Mouse (Mus musculus) spleen, adult 2 months (tissue): ENCODE results near the gene 1700012B07Rik.

Experiments used
- CTCF ChIP-seq: fragments of 200-500 bp; IDR thresholded peaks from 2 replicates; pipeline ENCODE4 v1.5.1; 2011; ENCODE audit warnings: mild to moderate bottlenecking, inconsistent platforms; ENCODE audit not compliant: insufficient read depth, insufficient read length, insufficient replicate concordance; ENCODE audit errors: extremely low read depth
- POLR2A ChIP-seq: fragments of 200-500 bp; IDR thresholded peaks from 2 replicates; pipeline ENCODE4 v1.6.1; 2011; ENCODE audit warnings: low read depth, low read length, inconsistent platforms

DNA sequence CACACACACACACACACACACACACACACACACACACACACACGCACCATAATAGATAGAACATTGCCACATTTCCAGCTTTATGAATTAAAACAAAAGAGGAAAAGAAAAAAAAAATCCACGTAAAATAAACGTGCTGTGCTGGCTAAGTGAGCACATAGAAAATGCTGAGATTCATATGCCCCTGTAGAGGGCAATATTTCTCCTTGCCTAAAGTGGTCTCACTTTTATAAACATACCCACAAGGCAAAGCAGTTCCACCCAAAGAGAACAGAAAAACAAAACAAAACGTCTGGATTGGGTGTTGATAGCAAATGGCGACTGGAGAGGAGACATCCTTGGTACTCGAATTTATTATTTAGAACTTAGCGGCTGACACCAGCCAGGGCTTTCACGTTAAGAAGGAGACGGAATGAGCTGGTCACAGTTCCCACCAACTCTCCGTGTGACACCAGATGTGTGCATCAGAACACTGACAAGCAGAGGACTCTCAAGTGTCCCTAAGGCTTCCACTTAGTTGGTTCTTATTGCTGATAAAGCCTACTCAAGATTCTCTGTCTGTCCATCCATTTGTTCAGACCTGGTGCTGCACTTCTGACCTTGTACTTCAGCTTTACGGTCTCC lies 38.8 kb upstream of the 1700012B07Rik start:
- no peak for TF ChIP-seq POLR2A
- TF ChIP-seq CTCF = no peak
